Mouse (Mus musculus): ENCODE data around the gene Gm30737. TPM values are rescaled to one million over a fixed set of nuclear protein-coding genes. Genes with fewer than 3 reads are reported as not detected.
"Not testable (repeated sequence)": the region's sequence is repeated elsewhere in the genome, so short reads cannot be mapped to it uniquely, and the experiment has no call there.

Gene Gm30737
- polyA plus RNA-seq (2017; shearing (Covaris generic)) = not detected

GRCm38 (mm10) chrY:14400410-14400809 is at the start of gene Gm30737:
Gene Gm30737 (plus strand): TSS chrY:14400710.
- ATAC-seq = not testable (repeated sequence)

All from CD4-positive, CD25-positive, alpha-beta regulatory T cell, adult 4 months (primary cell).